Mouse (Mus musculus) midbrain, postnatal 0 days (tissue): ENCODE measurements around the gene Elovl5. TPM values are rescaled to one million over a fixed set of nuclear protein-coding genes. Genes with fewer than 3 reads are reported as not detected.

Experiments used
- ATAC-seq: fragments of 200-750 bp; cut with Nextera tagmentation; 2 replicates; pipeline ENCODE4 v1.8.0; 2017; ENCODE audit warnings: moderate number of reproducible peaks, mild to moderate bottlenecking, moderate TSS enrichment, moderate library complexity; ENCODE audit not compliant: low FRiP score
- DNase-seq: peaks from one replicate; pipeline ENCODE4 v3.0.0-alpha.2; 2015; ENCODE audit warnings: low spot score
- H3K27ac ChIP-seq: fragments of 300-500 bp; sonication (generic); 2 replicates; pipeline ENCODE4 v1.5.1; 2014; ENCODE audit warnings: low read depth, mild to moderate bottlenecking, low read length, mixed read lengths
- H3K27me3 ChIP-seq: fragments of 300-500 bp; sonication (generic); 2 replicates; pipeline ENCODE4 v1.6.1; 2014; ENCODE audit warnings: low read length, control low read depth, mixed read lengths; ENCODE audit not compliant: insufficient read depth
- H3K36me3 ChIP-seq: fragments of 300-500 bp; sonication (generic); 2 replicates; pipeline ENCODE4 v1.6.1; 2014; ENCODE audit warnings: low read length, control low read depth, mixed read lengths; ENCODE audit not compliant: insufficient read depth
- H3K4me1 ChIP-seq: fragments of 300-500 bp; sonication (generic); 2 replicates; pipeline ENCODE4 v1.6.1; 2014; ENCODE audit warnings: mild to moderate bottlenecking, control low read depth, antibody characterized with exemption, low read length, mixed read lengths; ENCODE audit not compliant: insufficient read depth
- H3K4me2 ChIP-seq: fragments of 300-500 bp; sonication (generic); 2 replicates; pipeline ENCODE4 v1.6.1; 2014; ENCODE audit warnings: low read depth, mild to moderate bottlenecking, low read length, mixed read lengths; ENCODE audit not compliant: poor library complexity, severe bottlenecking
- H3K4me3 ChIP-seq: fragments of 300-500 bp; sonication (generic); 2 replicates; pipeline ENCODE4 v1.5.1; 2014; ENCODE audit warnings: low read depth, mild to moderate bottlenecking, low read length, moderate library complexity
- H3K9ac ChIP-seq: fragments of 300-500 bp; sonication (generic); replicated peaks from 2 replicates; pipeline ENCODE4 v1.6.1; 2014; ENCODE audit warnings: mild to moderate bottlenecking, low read length, moderate library complexity, mixed read lengths; ENCODE audit not compliant: poor library complexity, severe bottlenecking
- H3K9me3 ChIP-seq: fragments of 300-500 bp; sonication (generic); 2 replicates; pipeline ENCODE4 v1.6.1; 2016; ENCODE audit warnings: low read length, control low read depth
- CTCF ChIP-seq: IDR thresholded peaks from 2 replicates; pipeline ENCODE4 v1.5.1; 2016; ENCODE audit warnings: antibody characterized with exemption, mild to moderate bottlenecking
- WGBS: fragments of 180-500 bp; shearing (Covaris S2); extraction: QIAGEN DNeasy Blood & Tissue Kit; methylation state at CpG from one replicate; pipeline ENCODE4 v1.1.7; 2014; 5-methylcytosine and 5-hydroxymethylcytosine counted together
- polyA plus RNA-seq: library from polyadenylated mRNA; unstranded; fragments of >200 nt; fragmentation: Nextera tagmentation; extraction: Ambion mirVana; gene quantifications from 2 replicates; pipeline ENCODE4 v1.2.1, GENCODE M21; 2015
- total RNA-seq: library from RNA; depleted of rRNA; stranded (reverse); fragments of >200 nt; gene quantifications from 2 replicates; pipeline ENCODE4 v1.2.3, GENCODE M21; 2014

Elovl5 gene
- total and polyA plus RNA-seq, 2 experiments from 2014 or later: 58.4 to 80.0 TPM

- H3K27me3 ChIP-seq: no peaks in the 10 kb centered on the region
- DNase-seq: peak; percentile 26
- H3K4me3 ChIP-seq: no peak overlapping the region
- peak overlapping the region; percentile 38 for H3K27ac ChIP-seq
- 0 out of 2 replicates have a peak overlapping the region, but pooled peaks have one; percentile 33 for H3K9ac ChIP-seq
- ATAC-seq: peak; percentile 84
- no peaks in the 10 kb centered on the region for H3K36me3 ChIP-seq
- 59% methylated on average over 13 of the region's 13 CpGs for WGBS
- no peaks in the 10 kb centered on the region for H3K9me3 ChIP-seq
- 0 out of 2 replicates have a peak overlapping the region, but pooled peaks have one; percentile 18 for H3K4me2 ChIP-seq
- TF ChIP-seq CTCF: no peak
- peaks cover 11% of the 10 kb centered on the region; the same call in 1 of the 2 replicates for H3K4me1 ChIP-seq
These were observed 21.8 kb downstream of the Elovl5 start for GRCm38 (mm10) chr9:77938761-77939553.

- Histone ChIP-seq H3K27me3 (no peaks in the 10 kb centered on the region), H3K9me3 (no peaks in the 10 kb centered on the region), H3K4me3 (no peak overlapping the region), H3K36me3 (no peaks in the 10 kb centered on the region), H3K4me2 (no peak overlapping the region), H3K9ac (no peak overlapping the region), H3K4me1 (peaks cover 11% of the 10 kb centered on the region; the same call in 1 of the 2 replicates), H3K27ac (0 out of 2 replicates have a peak overlapping the region, but pooled peaks have one; percentile 38)
- 75% methylated on average over 5 of the region's 5 CpGs for WGBS
- TF ChIP-seq CTCF: no peak
- no peak for DNase-seq
- ATAC-seq: no peak
These were observed 22.4 kb downstream of the Elovl5 start for GRCm38 (mm10) chr9:77939554-77939920.

GRCm38 (mm10) chr9:77941058-77941457 is 23.9 kb downstream of the Elovl5 start:
- Histone ChIP-seq H3K27ac (no peak overlapping the region), H3K27me3 (no peaks in the 10 kb centered on the region), H3K36me3 (no peaks in the 10 kb centered on the region), H3K4me1 (peaks cover 11% of the 10 kb centered on the region; the same call in 1 of the 2 replicates), H3K9ac (no peak overlapping the region), H3K4me3 (no peak overlapping the region), H3K4me2 (no peak overlapping the region), H3K9me3 (no peaks in the 10 kb centered on the region)
- ATAC-seq (no peak), DNase-seq (no peak)
- TF ChIP-seq CTCF: no peak
- WGBS: 66% methylated on average over 6 of the region's 6 CpGs

- Histone ChIP-seq H3K4me3 (no peak overlapping the region), H3K9ac (no peak overlapping the region), H3K36me3 (no peaks in the 10 kb centered on the region), H3K27me3 (no peaks in the 10 kb centered on the region), H3K27ac (no peak overlapping the region), H3K4me2 (no peak overlapping the region), H3K4me1 (peaks cover 11% of the 10 kb centered on the region; the same call in 1 of the 2 replicates), H3K9me3 (no peaks in the 10 kb centered on the region)
- 81% methylated on average over 9 of the region's 9 CpGs for WGBS
- ATAC-seq (no peak), DNase-seq (no peak)
- no peak for TF ChIP-seq CTCF
These were observed 24.7 kb downstream of the Elovl5 start for GRCm38 (mm10) chr9:77941836-77942235.

- DNase-seq: no peak
- no peak overlapping the region for H3K4me2 ChIP-seq
- WGBS: 80% methylated on average over 10 of the region's 10 CpGs
- H3K27me3 ChIP-seq: no peaks in the 10 kb centered on the region
- TF ChIP-seq CTCF: no peak
- no peaks in the 10 kb centered on the region for H3K36me3 ChIP-seq
- H3K4me3 ChIP-seq: no peak overlapping the region
- H3K4me1 ChIP-seq: peaks cover 11% of the 10 kb centered on the region; the same call in 1 of the 2 replicates
- H3K27ac ChIP-seq: no peak overlapping the region
- H3K9ac ChIP-seq: no peak overlapping the region
- ATAC-seq: no peak
- no peaks in the 10 kb centered on the region for H3K9me3 ChIP-seq
These were observed 25.2 kb downstream of the Elovl5 start for GRCm38 (mm10) chr9:77942411-77942810.

- no peak for ATAC-seq
- 95% methylated on average over 2 of the region's 2 CpGs for whole genome bisulfite sequencing
- H3K4me2 ChIP-seq: no peak overlapping the region
- no peaks in the 10 kb centered on the region for H3K9me3 ChIP-seq
- no peaks in the 10 kb centered on the region for H3K27me3 ChIP-seq
- no peak overlapping the region for H3K4me3 ChIP-seq
- no peak for TF ChIP-seq CTCF
- no peak for DNase-seq
- no peaks in the 10 kb centered on the region for H3K36me3 ChIP-seq
- peaks cover 7% of the 10 kb centered on the region; the same call in 1 of the 2 replicates for H3K4me1 ChIP-seq
- H3K27ac ChIP-seq: no peak overlapping the region
- no peak overlapping the region for H3K9ac ChIP-seq
These were observed 26.2 kb downstream of the Elovl5 start for GRCm38 (mm10) chr9:77943316-77943715.
